Mouse (Mus musculus) E14TG2a.4 (cell line): ENCODE data around the gene Zfp28.
"Not testable (repeated sequence)": the region's sequence is repeated elsewhere in the genome, so short reads cannot be mapped to it uniquely, and the experiment has no call there.

Source experiments
- H3K27me3 ChIP-seq: 2 replicates; pipeline ENCODE4 v1.6.1; 2014; ENCODE audit warnings: low read length, control low read depth; ENCODE audit not compliant: insufficient read depth
- H3K36me3 ChIP-seq: 2 replicates; pipeline ENCODE4 v1.6.1; 2014; ENCODE audit warnings: low read length, control low read depth; ENCODE audit not compliant: insufficient read depth
- H3K4me1 ChIP-seq: replicated peaks from 2 replicates; pipeline ENCODE4 v1.6.1; 2014; ENCODE audit warnings: low read depth, low read length, control low read depth
- H3K4me3 ChIP-seq: replicated peaks from 2 replicates; pipeline ENCODE4 v1.5.1; 2014; ENCODE audit warnings: mild to moderate bottlenecking, low read length
- H3K9me3 ChIP-seq: 2 replicates; pipeline ENCODE4 v1.6.1; 2014; ENCODE audit warnings: low read length, control low read depth
- CTCF ChIP-seq: conservative IDR thresholded peaks from 2 replicates; pipeline ENCODE4 v1.5.1; 2014; ENCODE audit warnings: low read length
- NANOG ChIP-seq: IDR thresholded peaks from 2 replicates; pipeline ENCODE4 v1.6.1; 2014; ENCODE audit warnings: borderline replicate concordance, low read length, mixed read lengths
- POU5F1 ChIP-seq: IDR thresholded peaks from 2 replicates; pipeline ENCODE4 v1.6.1; 2014; ENCODE audit warnings: low read length, borderline replicate concordance

Gene Zfp28

DNA sequence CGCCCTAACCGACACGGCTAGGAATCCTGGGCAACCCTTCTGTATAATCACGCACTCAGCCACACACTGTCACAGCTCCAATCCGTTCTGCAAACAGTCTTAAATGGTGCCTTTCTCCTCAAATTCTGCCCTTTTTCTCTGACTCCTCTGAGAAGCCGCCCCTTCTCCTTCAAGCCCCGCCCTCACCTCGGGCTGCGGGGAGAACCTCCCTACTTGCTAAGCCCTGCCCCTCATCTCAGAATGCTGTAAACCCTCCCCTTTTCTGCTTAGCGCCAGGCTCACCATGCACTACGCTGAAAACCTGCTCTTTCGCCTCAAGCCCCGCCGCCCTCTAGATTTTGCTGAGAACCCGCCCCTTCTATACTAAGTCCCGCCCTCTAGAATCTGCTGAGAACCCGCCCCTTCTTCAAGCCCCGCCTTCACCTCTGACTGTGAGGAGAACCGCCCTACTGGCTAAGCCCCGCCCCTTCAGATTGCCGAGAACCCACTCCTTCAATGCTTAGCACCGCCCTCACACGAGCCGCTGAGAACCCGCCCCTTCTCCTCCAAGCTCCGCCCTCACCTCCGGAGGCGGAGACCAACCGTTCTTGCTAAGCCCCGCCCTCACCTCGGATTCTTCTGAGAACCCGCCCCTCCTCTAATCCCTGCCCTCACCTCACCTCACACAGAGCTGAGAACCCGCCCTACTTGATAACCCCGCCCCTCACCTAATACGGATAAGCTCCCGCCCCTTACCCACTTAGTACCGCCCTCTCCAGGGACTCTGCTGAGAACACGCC lies 20.6 kb upstream of the Zfp28 start:
- H3K4me1 ChIP-seq: peaks cover 55% of the 10 kb centered on the region
- peak overlapping the region; percentile 89 for H3K4me3 ChIP-seq
- H3K27me3 ChIP-seq: no peaks in the 10 kb centered on the region
- H3K9me3 ChIP-seq: no peaks in the 10 kb centered on the region
- no peak for TF ChIP-seq NANOG
- no peak for TF ChIP-seq CTCF
- no peak for TF ChIP-seq POU5F1
- no peaks in the 10 kb centered on the region for H3K36me3 ChIP-seq

DNA sequence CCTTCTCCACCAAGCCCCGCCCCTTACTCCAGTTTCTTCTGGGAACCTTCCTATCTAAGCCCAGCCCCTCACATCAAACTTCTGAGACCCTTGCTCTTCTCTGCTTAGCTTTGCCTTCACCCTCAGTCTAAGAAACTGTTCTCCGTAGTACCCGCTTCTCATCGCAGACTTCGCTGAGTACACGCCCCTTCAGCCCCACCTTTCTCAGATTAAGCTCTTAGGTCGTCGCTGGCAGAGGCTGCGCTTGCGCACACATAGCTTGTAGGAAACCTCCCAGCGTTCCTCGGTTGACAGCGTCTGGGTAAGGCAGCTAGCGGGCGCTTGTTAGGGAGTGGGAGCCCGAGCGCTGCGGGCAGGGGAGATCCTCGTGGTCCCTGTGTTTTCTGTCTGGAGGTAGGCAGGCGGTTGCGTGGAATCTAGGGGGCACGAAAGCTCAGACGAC lies 20.0 kb upstream of the Zfp28 start, which contains the start of gene Zfp78:
Gene Zfp78, plus strand, starts transcription at position 234 of the 442 bp plus-strand sequence.
- no peaks in the 10 kb centered on the region for H3K9me3 ChIP-seq
- peaks cover 61% of the 10 kb centered on the region for H3K4me1 ChIP-seq
- H3K4me3 ChIP-seq: peak within 1 kb of the TSS; percentile 89
- no peak for TF ChIP-seq CTCF
- no peaks in the 10 kb centered on the region for H3K27me3 ChIP-seq
- H3K36me3 ChIP-seq: no peaks in the 10 kb centered on the region

DNA sequence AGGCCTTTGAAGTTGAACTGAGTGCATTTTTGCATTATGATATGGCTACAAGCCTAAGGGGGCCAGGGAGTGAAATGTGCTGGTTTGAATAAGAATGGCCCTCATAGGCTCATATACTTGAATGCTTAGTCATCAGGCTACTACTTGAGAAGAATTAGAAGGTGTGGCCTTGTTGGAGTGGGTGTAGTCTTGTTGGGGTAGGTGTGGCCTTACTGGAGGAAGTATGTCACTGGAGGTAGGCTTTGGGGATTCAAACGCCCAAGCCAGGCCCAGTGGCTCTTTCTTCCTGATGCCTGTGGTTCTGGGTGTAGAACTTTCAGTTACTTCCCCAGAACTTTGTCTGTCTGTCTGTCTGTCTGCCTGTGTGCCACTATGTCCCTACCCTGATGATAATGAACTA lies 18.3 kb upstream of the Zfp28 start:
- Histone ChIP-seq H3K4me3 (no peak overlapping the region; the same call in 1 of the 2 replicates), H3K36me3 (no peaks in the 10 kb centered on the region), H3K4me1 (peaks cover 73% of the 10 kb centered on the region), H3K27me3 (no peaks in the 10 kb centered on the region), H3K9me3 (no peaks in the 10 kb centered on the region)
- TF ChIP-seq NANOG (no peak), POU5F1 (no peak), CTCF (no peak)

- no peaks in the 10 kb centered on the region for H3K27me3 ChIP-seq
- H3K36me3 ChIP-seq: no peaks in the 10 kb centered on the region; the same call in 1 of the 2 replicates
- no peak overlapping the region for H3K4me3 ChIP-seq
- peaks cover 55% of the 10 kb centered on the region for H3K4me1 ChIP-seq
- TF ChIP-seq POU5F1 (no peak), NANOG (no peak), CTCF (no peak)
- no peaks in the 10 kb centered on the region for H3K9me3 ChIP-seq
Measured at GRCm38 (mm10) chr7:6367185-6367584, 15.9 kb upstream of the Zfp28 start.

DNA sequence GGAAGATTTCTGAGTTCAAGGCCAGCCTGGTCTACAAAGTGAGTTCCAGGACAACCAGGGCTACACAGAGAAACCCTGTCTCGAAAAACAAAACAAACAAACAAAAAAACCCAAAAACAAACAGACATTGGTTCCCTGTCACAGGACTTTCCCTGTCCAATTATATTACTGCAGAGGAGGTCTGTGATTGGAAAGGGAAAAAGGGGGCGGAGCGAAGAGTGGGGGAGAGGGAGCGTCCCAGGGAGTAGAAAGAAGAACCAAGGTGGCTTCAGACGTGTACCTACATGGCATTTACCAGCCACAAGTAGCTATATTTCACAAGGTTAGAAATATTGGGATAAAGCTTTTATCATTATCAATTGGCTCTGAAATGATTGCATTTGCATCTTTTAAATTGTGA lies 14.9 kb upstream of the Zfp28 start:
- H3K36me3 ChIP-seq, H3K9me3 ChIP-seq, H3K27me3 ChIP-seq: not testable (repeated sequence)
- Histone ChIP-seq H3K4me3 (peak overlapping the region; percentile 32; the same call in 1 of the 2 replicates), H3K4me1 (peaks cover 59% of the 10 kb centered on the region)

DNA sequence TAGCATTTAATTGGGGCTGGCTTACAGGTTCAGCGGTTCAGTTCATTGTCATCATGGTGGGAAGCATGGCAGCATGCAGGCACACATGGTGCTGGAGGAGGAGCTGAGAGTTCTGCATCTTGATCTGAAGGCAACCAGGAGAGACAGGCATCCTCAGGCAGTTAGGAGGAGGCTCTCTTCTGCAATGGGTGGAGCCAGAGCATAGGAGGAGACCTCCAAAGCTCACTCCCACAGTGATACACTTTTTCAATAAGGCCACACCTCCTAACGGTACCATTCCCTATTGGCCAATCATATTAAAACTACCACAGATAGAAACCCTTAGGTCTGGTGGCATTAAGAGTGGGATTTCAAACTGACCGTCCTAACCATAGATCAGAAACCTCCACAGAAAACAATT lies 13.6 kb upstream of the Zfp28 start:
- H3K4me1 ChIP-seq: peaks cover 53% of the 10 kb centered on the region
- no peak overlapping the region for H3K4me3 ChIP-seq
- no peak for TF ChIP-seq CTCF
- TF ChIP-seq NANOG: no peak
- no peak for TF ChIP-seq POU5F1
- H3K27me3 ChIP-seq: no peaks in the 10 kb centered on the region
- H3K9me3 ChIP-seq: no peaks in the 10 kb centered on the region
- H3K36me3 ChIP-seq: peaks cover 3% of the 10 kb centered on the region; the same call in 1 of the 2 replicates

DNA sequence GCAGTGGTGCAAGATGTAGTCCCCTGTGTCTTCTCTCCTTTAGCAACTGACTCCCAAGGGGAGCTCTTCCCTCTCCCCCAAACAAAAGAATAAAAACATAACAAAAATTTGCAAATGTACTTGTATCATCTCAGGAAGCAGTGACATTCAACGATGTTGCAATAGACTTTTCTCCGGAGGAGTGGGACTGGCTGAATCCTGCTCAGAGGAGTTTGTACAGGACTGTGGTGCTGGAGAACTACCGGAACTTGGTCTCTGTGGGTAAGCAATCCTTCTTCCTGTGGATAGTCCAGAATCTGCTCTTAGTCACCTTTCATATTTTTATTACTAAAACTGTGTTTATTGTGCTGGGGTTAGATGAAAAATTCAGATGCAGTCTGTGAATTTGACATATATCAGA lies 10.1 kb upstream of the Zfp28 start:
- H3K4me3 ChIP-seq: no peak overlapping the region
- TF ChIP-seq CTCF: no peak
- TF ChIP-seq NANOG: no peak
- no peak for TF ChIP-seq POU5F1
- peaks cover 23% of the 10 kb centered on the region for H3K4me1 ChIP-seq
- no peaks in the 10 kb centered on the region for H3K9me3 ChIP-seq
- H3K36me3 ChIP-seq: peaks cover 5% of the 10 kb centered on the region
- H3K27me3 ChIP-seq: no peaks in the 10 kb centered on the region

DNA sequence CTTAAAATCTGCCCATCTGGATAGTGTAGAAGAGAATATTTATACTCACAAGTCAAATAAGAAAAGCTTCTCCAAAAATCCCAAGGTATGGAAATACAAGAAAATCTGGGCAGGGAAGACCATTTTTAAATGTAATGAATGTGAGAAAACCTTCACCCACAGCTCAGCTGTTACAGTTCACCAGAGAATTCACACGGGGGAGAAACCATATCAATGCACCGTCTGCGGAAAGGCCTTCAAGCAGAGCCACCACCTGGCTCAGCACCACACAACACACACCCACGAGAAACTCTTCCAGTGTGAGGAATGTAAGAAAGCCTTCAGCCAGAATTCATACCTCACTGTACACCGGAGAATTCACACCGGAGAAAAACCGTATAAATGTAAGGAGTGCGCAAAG lies 4.7 kb upstream of the Zfp28 start:
- H3K27me3 ChIP-seq: 0 out of 2 replicates have a peak, but pooled peaks cover 1% of the 10 kb centered on the region
- H3K4me1 ChIP-seq: peaks cover 11% of the 10 kb centered on the region
- TF ChIP-seq POU5F1: no peak
- no peak for TF ChIP-seq NANOG
- no peak for TF ChIP-seq CTCF
- peaks cover 21% of the 10 kb centered on the region for H3K36me3 ChIP-seq
- no peaks in the 10 kb centered on the region for H3K9me3 ChIP-seq
- no peak overlapping the region for H3K4me3 ChIP-seq

GRCm38 (mm10) chr7:6381431-6381830 lies 1.7 kb upstream of the Zfp28 start:
- TF ChIP-seq NANOG: no peak
- TF ChIP-seq POU5F1: no peak
- no peak; the same call in none of the 2 replicates for TF ChIP-seq CTCF
- H3K27me3 ChIP-seq: peaks cover 18% of the 10 kb centered on the region

More at GRCm38 (mm10) chr7:6381431-6381830, 1.7 kb upstream of the Zfp28 start:
- H3K36me3 ChIP-seq: peaks cover 21% of the 10 kb centered on the region
- no peak overlapping the region for H3K4me3 ChIP-seq
- H3K4me1 ChIP-seq: peaks cover 16% of the 10 kb centered on the region
- no peaks in the 10 kb centered on the region for H3K9me3 ChIP-seq
